Mouse (Mus musculus) forebrain, embryonic 16.5 days (tissue): Measurements from ENCODE around the gene Otud6a. TPM values are rescaled to one million over a fixed set of nuclear protein-coding genes. Genes with fewer than 3 reads are reported as not detected.

Source experiments
- ATAC-seq: fragments of 200-750 bp; cut with Nextera tagmentation; 2 replicates; pipeline ENCODE4 v1.8.0; 2017; ENCODE audit warnings: mild to moderate bottlenecking, moderate library complexity
- H3K27ac ChIP-seq: fragments of 300-500 bp; sonication (generic); 2 replicates; pipeline ENCODE4 v1.5.1; 2014; ENCODE audit warnings: low read length, control low read depth
- H3K27me3 ChIP-seq: fragments of 300-500 bp; sonication (generic); replicated peaks from 2 replicates; pipeline ENCODE4 v1.6.1; 2014; ENCODE audit warnings: low read length; ENCODE audit not compliant: control insufficient read depth, insufficient read depth
- H3K36me3 ChIP-seq: fragments of 300-500 bp; sonication (generic); 2 replicates; pipeline ENCODE4 v1.6.1; 2014; ENCODE audit not compliant: control insufficient read depth, insufficient read depth
- H3K4me1 ChIP-seq: fragments of 300-500 bp; sonication (generic); replicated peaks from 2 replicates; pipeline ENCODE4 v1.6.1; 2014; ENCODE audit warnings: low read length; ENCODE audit not compliant: control insufficient read depth, insufficient read depth
- H3K4me2 ChIP-seq: fragments of 300-500 bp; sonication (generic); 2 replicates; pipeline ENCODE4 v1.6.1; 2014; ENCODE audit warnings: mild to moderate bottlenecking, low read length, control low read depth
- H3K4me3 ChIP-seq: fragments of 300-500 bp; sonication (generic); replicated peaks from 2 replicates; pipeline ENCODE4 v1.5.1; 2014; ENCODE audit warnings: mild to moderate bottlenecking, low read length, control low read depth
- H3K9ac ChIP-seq: fragments of 300-500 bp; sonication (generic); replicated peaks from 2 replicates; pipeline ENCODE4 v1.6.1; 2014; ENCODE audit warnings: low read depth, low read length, control low read depth
- H3K9me3 ChIP-seq: fragments of 300-500 bp; sonication (generic); 2 replicates; pipeline ENCODE4 v1.6.1; 2016; ENCODE audit warnings: low read length; ENCODE audit not compliant: control insufficient read depth
- whole genome bisulfite sequencing: fragments of 180-500 bp; shearing (Covaris S2); extraction: QIAGEN DNeasy Blood & Tissue Kit; methylation state at CpG from one replicate; pipeline ENCODE4 v1.1.7; 2014; 5-methylcytosine and 5-hydroxymethylcytosine counted together
- microRNA counts: library from miRNA; unstranded; fragments of <30 nt; microRNA quantifications from one replicate; lab custom pipeline; 2016
- microRNA-seq: library from miRNA; unstranded; fragments of <30 nt; microRNA quantifications from one replicate; pipeline ENCODE4, GENCODE M21; 2017
- polyA plus RNA-seq: library from polyadenylated mRNA; unstranded; fragments of >200 nt; fragmentation: Nextera tagmentation; extraction: Ambion mirVana; gene quantifications from 2 replicates; pipeline ENCODE4 v1.2.1, GENCODE M21; 2015

The Otud6a gene
- polyA plus RNA-seq, 1 experiment from 2014 or later = not detected

DNA sequence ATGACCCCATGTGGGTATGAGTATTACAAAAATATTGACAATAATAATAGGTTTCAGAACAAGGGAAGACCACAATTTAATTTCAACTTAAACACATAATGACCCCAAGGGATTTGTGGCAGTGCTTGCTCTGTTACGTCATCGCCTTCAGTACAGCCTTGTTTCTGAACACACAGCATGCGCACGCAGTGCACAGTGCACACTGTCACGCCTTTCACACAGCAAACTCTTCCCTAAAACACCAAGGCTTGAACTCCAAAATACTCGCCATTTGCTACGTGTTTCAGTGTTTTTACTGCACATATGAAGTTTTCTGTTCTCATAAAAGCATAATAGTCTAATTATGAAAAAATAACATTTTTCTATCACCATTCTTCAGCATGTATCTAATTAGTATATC is 14.7 kb downstream of the Otud6a start:
- Histone ChIP-seq H3K36me3 (no peaks in the 10 kb centered on the region), H3K4me1 (no peaks in the 10 kb centered on the region), H3K9me3 (no peaks in the 10 kb centered on the region), H3K27me3 (no peaks in the 10 kb centered on the region), H3K4me2 (no peak overlapping the region), H3K27ac (no peak overlapping the region), H3K9ac (no peak overlapping the region), H3K4me3 (no peak overlapping the region)
- WGBS = 92% methylated on average over 7 of the region's 7 CpGs
- no peak for ATAC-seq

DNA sequence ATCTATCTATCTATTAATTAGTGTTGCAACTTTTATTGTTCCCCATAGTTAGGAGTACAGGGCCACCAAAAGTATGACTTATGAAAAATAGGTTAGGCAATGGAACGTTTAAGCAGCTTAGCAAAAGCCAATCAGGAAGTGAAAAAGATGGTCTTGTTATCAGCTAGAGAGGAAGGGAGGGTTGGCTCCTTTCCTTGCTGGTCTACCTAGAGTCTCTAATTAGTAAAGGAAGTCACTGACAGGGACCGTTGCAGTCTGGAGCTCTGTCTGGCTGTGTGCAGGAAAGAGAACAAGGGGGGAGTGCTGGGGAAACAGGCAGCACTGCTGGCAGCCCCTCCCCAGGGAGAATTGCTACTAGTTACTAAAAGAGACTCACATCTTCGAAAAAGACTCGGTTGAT is 39.2 kb downstream of the Otud6a start:
- no peaks in the 10 kb centered on the region for H3K27me3 ChIP-seq
- ATAC-seq = no peak
- no peak overlapping the region for H3K4me2 ChIP-seq
- H3K9ac ChIP-seq = no peak overlapping the region
- no peaks in the 10 kb centered on the region for H3K4me1 ChIP-seq
- H3K4me3 ChIP-seq = no peak overlapping the region
- WGBS = 71% methylated on average over 4 of the region's 4 CpGs
- H3K9me3 ChIP-seq = no peaks in the 10 kb centered on the region
- no peaks in the 10 kb centered on the region for H3K36me3 ChIP-seq
- H3K27ac ChIP-seq = no peak overlapping the region

DNA sequence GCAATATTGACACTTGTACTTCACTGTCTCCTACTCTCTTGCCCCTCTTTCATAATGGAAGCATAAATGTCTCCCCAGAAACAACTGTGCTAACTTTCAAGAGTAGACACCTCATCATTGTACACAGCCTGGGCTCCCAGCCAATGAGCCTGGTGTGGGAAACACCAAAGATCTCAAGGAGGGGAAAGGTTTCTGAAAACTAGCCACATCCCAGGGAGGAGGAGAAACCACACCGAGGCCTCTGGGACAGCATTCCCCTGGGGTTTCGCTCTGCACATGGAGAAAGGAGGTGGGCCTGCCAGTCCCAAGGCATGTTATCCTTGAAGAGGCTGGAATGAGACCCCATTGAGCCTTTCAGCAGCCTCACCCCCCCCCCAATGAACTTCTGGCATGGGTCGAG is 41.3 kb downstream of the Otud6a start:
- H3K4me1 ChIP-seq = no peaks in the 10 kb centered on the region
- no peak overlapping the region for H3K4me2 ChIP-seq
- H3K4me3 ChIP-seq = no peak overlapping the region
- ATAC-seq = no peak
- H3K9ac ChIP-seq = no peak overlapping the region
- H3K9me3 ChIP-seq = no peaks in the 10 kb centered on the region
- H3K27ac ChIP-seq = no peak overlapping the region
- H3K27me3 ChIP-seq = no peaks in the 10 kb centered on the region
- 87% methylated on average over 3 of the region's 3 CpGs for WGBS
- H3K36me3 ChIP-seq = no peaks in the 10 kb centered on the region

DNA sequence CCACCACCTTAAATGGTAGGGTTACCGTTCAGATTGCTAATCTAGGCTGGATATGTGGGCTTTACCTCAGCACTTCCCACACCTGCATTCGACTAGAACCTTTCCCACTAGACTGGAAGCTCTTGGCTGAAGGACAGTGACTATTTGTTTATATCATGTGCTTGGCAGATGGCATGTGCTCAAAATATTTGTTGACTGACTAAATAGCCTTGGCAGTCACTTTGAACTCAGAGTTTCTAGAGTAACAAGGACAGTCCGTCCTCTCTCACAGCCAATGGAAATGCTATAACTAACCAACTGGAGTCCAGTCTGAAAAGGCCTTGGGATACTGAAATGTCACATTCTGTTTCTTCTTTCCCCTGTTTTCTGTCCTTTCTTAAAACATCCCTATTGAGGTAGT is 42.7 kb downstream of the Otud6a start:
- Histone ChIP-seq H3K4me3 (no peak overlapping the region), H3K4me1 (no peaks in the 10 kb centered on the region), H3K9ac (no peak overlapping the region), H3K27me3 (no peaks in the 10 kb centered on the region), H3K9me3 (no peaks in the 10 kb centered on the region), H3K36me3 (no peaks in the 10 kb centered on the region), H3K27ac (no peak overlapping the region), H3K4me2 (no peak overlapping the region)
- no peak for ATAC-seq
- 87% methylated on average over 3 of the region's 3 CpGs for WGBS

DNA sequence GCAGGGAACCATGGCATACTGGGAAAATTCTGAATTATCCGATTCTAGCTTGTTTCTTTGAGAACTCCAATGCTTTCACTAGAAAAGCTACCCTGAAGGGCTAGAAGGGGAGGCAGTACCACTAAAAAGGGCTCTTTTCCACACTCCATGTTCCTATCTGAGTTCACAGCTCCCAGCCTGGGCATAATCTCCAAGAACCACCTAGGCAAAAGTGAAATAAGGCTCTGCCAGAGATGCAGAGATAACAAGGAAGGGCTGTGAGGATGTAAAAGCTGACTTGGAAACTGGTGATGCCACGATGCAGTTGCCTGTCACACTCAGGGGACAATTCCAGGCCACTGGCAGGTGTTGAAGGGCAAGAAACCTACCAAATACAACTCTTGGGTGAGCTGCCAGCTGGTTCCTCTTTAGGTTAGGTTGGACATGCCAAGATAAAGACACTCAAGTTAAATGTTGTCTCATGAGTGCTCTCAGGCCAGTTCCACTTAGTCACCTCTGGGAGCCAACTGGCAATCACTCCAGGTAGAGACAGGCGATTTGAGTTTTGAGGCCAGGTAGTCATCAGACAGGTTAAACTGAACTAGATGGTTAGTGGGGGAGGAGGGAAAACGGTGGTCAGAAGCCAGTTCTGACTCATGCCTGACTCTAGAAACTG is 46.9 kb downstream of the Otud6a start:
- no peaks in the 10 kb centered on the region for H3K27me3 ChIP-seq
- H3K4me1 ChIP-seq = no peaks in the 10 kb centered on the region
- H3K36me3 ChIP-seq = no peaks in the 10 kb centered on the region
- no peak overlapping the region for H3K4me2 ChIP-seq
- H3K9ac ChIP-seq = no peak overlapping the region
- H3K27ac ChIP-seq = no peak overlapping the region
- no peak for ATAC-seq
- WGBS = 55% methylated on average over 4 of the region's 4 CpGs
- no peak overlapping the region for H3K4me3 ChIP-seq
- no peaks in the 10 kb centered on the region for H3K9me3 ChIP-seq

MicroRNAs within 50 kb of the gene (microRNA counts, 519-probe panel; counts per million panel counts)
- microRNA mmu-miR-676 (lab: Ali Mortazavi, UCI) = 2,582 counts per million, percentile 64 among the panel's probes with 10 or more counts

Small RNAs within 50 kb of the gene (microRNA-seq; reads per million reads assigned to microRNA genes)
- gene Mir676 = 678 reads per million, percentile 75 among the genes with 10 or more reads in this experiment

Other genes with a start within 250 kb of the Otud6a start
- 0.20 and 0.24 TPM in 2 replicates for gene Awat2, start 13.7 kb downstream of the Otud6a start, polyA plus RNA-seq
- 26.4 and 28.9 TPM in 2 replicates for gene Igbp1, start 65.3 kb downstream of the Otud6a start, polyA plus RNA-seq
- gene Dgat2l6, start 95.8 kb downstream of the Otud6a start, polyA plus RNA-seq = not detected in 2 replicates
- gene Awat1, start 143.2 kb downstream of the Otud6a start, polyA plus RNA-seq = not detected in 2 replicates
- gene P2ry4, start 165.9 kb downstream of the Otud6a start, polyA plus RNA-seq = not detected in 2 replicates
- not detected in 2 replicates for gene Arr3, start 176.5 kb downstream of the Otud6a start, polyA plus RNA-seq
- gene Kif4, start 196.7 kb downstream of the Otud6a start, polyA plus RNA-seq = 13.3 and 15.4 TPM in 2 replicates
- gene Pdzd11, start 197.6 kb downstream of the Otud6a start, polyA plus RNA-seq = 101 and 117 TPM in 2 replicates